Mouse (Mus musculus) cerebellum, adult 18-20 months (tissue): ENCODE measurements around the gene Mapk1.

Experiments
- DNase-seq, 2 experiments: peaks; one replicate each; pipeline ENCODE4 v3.0.0; 2021

Gene Mapk1

DNA sequence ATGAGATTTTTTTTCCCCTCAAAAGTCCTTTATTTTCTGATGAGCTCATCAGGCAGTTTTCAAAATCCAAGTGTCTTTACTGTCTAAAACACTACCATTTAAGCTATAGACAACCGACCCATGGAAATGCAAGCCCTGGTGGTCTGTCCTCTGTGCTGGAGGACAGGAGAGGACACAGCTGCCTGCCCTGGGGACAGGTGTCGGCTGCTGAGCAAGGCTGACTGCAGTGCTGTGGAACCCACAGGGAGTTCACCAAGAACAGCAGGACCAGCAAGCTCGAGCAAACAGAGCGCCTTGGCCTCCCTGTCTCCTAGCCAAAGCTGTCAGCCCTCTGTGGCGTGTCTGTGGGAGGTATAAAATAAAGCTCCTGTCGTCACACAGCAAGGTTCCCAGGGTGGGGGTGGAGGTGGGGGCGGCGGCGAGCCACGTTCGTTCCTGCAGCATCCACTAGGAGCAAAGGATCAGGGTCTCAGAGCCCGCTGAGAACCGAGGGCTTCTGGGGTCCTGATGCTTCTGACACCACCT is 103.5 kb downstream of the Mapk1 start:
- DNase-seq: no peak

DNA sequence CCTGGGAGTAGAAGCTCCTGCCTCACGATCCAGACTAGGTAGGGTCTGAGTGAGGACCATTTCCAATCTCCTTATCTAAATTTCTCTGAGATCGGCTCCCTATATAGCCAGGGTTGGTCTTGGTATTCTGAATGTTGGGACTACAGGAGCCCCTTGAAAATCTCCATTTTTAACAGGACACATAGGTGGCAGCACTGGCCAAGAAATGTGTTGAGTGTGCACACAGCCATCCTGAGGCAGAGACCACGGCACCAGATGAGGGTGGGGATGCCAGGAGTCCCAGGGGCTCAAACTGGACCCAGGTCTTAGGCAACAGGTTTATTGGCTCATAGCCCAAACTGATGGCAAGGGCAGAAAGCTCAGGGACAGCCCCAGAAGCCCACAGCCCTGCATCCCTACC is 105.2 kb downstream of the Mapk1 start:
- DNase-seq: no peak

DNA sequence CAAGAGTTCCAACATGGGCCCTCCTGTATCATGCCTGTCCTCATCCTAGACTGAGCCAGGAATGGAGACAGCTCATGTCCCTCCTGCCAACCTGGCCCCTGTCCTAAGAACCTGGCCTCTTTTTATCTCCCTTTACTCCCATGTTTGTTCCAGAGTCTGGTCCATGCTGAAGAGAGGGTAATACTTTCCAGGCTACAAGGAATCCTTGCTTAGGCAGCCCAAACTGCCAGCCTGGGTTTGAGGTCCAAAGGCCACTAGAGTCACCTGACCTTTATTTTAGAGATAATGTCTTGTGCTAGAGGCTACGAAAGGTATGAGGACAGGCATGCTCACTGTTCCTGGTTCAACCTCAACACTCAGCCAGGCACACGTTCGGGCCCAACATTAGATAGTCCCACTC is 113.8 kb downstream of the Mapk1 start:
- DNase-seq: no peak
